Mouse (Mus musculus): Measurements from ENCODE around the gene Il5.

GRCm38 (mm10) chr11:53706236-53706933, 14.2 kb upstream of the Il5 start:
- TF ChIP-seq POLR2A (IDR thresholded peaks at IDR 0.05; ENCODE audit: borderline replicate concordance, extremely low read depth, low read depth, low read length) (0 out of 2 replicates have a peak, but pooled peaks have one; percentile 8), CTCF (IDR thresholded peaks at IDR 0.05; ENCODE audit: insufficient read depth, low read length) (no peak)
